Mouse (Mus musculus) embryonic facial prominence, embryonic 12.5 days (tissue): ENCODE measurements around the gene Mlf2. TPM values are rescaled to one million over a fixed set of nuclear protein-coding genes. Genes with fewer than 3 reads are reported as not detected.

Experiments
- ATAC-seq: fragments of 200-750 bp; cut with Nextera tagmentation; 2 replicates; pipeline ENCODE4 v1.8.0; 2017; ENCODE audit not compliant: insufficient number of reproducible peaks, insufficient read depth, low FRiP score, low TSS enrichment
- H3K27ac ChIP-seq: fragments of 300-500 bp; sonication (generic); 2 replicates; pipeline ENCODE4 v1.5.1; 2016; ENCODE audit warnings: mild to moderate bottlenecking
- H3K27me3 ChIP-seq: fragments of 300-500 bp; sonication (generic); 2 replicates; pipeline ENCODE4 v1.6.1; 2016; ENCODE audit warnings: mild to moderate bottlenecking, moderate library complexity
- H3K36me3 ChIP-seq: fragments of 300-500 bp; sonication (generic); 2 replicates; pipeline ENCODE4 v1.6.1; 2016; ENCODE audit warnings: mild to moderate bottlenecking
- H3K4me1 ChIP-seq: fragments of 300-500 bp; sonication (generic); 2 replicates; pipeline ENCODE4 v1.6.1; 2016
- H3K4me2 ChIP-seq: fragments of 300-500 bp; sonication (generic); replicated peaks from 2 replicates; pipeline ENCODE4 v1.6.1; 2016; ENCODE audit warnings: mild to moderate bottlenecking, moderate library complexity
- H3K4me3 ChIP-seq: fragments of 300-500 bp; sonication (generic); 2 replicates; pipeline ENCODE4 v1.5.1; 2016; ENCODE audit warnings: mild to moderate bottlenecking
- H3K9ac ChIP-seq: fragments of 300-500 bp; sonication (generic); 2 replicates; pipeline ENCODE4 v1.6.1; 2016; ENCODE audit warnings: mild to moderate bottlenecking, moderate library complexity
- H3K9me3 ChIP-seq: fragments of 300-500 bp; sonication (generic); 2 replicates; pipeline ENCODE4 v1.6.1; 2016; ENCODE audit warnings: mild to moderate bottlenecking, moderate library complexity
- WGBS: fragments of 180-500 bp; shearing (Covaris S2); methylation state at CpG from one replicate; pipeline ENCODE4 v1.1.7; 2016; 5-methylcytosine and 5-hydroxymethylcytosine counted together
- polyA plus RNA-seq: library from polyadenylated mRNA; unstranded; fragments of >200 nt; fragmentation: Nextera tagmentation; extraction: Ambion mirVana; gene quantifications from 2 replicates; pipeline ENCODE4 v1.2.1, GENCODE M21; 2016

The Mlf2 gene
- polyA plus RNA-seq, 1 experiment from 2014 or later: 419 TPM

DNA sequence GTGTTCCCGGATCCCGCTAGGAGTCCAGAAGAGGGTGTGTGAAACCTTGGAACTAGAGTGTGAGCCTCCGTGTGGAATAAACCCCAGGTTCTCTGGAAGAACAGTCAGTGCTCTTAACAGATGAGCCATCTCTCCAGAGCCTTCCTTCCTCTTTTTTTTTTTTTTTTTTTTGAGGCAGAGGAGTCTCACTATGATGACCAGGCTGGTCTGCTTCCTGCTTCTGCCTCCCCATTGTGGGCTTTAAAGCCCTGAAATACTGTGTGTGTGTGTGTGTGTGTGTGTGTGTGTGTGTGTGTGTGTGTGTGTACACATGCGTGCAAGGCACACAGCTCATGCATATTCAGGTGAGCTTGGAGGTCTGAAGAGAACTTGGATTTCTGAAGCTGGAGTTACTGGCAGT lies 9.6 kb upstream of the Mlf2 start:
- Histone ChIP-seq H3K27ac (peak overlapping the region; percentile 100), H3K9ac (no peak overlapping the region), H3K36me3 (no peaks in the 10 kb centered on the region), H3K4me3 (no peak overlapping the region), H3K9me3 (no peaks in the 10 kb centered on the region), H3K4me2 (no peak overlapping the region), H3K4me1 (peaks cover 36% of the 10 kb centered on the region), H3K27me3 (no peaks in the 10 kb centered on the region)
- no peak for ATAC-seq
- 75% methylated on average over 4 of the region's 4 CpGs for WGBS

- 30% methylated on average over 12 of the region's 12 CpGs for WGBS
- no peak overlapping the region for H3K9ac ChIP-seq
- no peaks in the 10 kb centered on the region for H3K27me3 ChIP-seq
- H3K9me3 ChIP-seq: no peaks in the 10 kb centered on the region
- no peak overlapping the region for H3K4me3 ChIP-seq
- H3K4me2 ChIP-seq: no peak overlapping the region
- no peak for ATAC-seq
- peaks cover 22% of the 10 kb centered on the region for H3K4me1 ChIP-seq
- no peak overlapping the region for H3K27ac ChIP-seq
- H3K36me3 ChIP-seq: no peaks in the 10 kb centered on the region
Measured at GRCm38 (mm10) chr6:124925173-124925793, 5.9 kb upstream of the Mlf2 start.

DNA sequence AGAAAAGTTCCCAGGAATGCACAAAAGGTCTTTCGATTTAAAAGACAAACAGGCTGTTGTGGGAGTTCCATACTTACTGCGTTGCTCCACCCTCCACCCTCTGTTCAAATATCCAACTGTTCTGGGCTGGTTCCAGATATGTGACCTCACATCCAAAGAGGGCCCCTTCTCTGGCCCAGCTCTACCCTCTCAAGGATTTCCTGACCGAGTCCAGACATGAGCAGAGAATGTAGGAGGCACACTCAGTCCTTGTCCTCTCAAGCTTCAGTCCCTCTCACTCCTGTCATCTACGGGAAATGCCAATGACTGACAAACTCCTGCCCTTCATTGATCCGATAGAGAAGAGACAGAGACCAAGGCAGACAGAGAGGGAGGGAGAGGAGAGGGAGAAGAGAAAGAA lies 5.2 kb upstream of the Mlf2 start:
- Histone ChIP-seq H3K36me3 (no peaks in the 10 kb centered on the region), H3K9ac (no peak overlapping the region), H3K4me2 (no peak overlapping the region), H3K27ac (peak overlapping the region; percentile 4; the same call in 1 of the 2 replicates), H3K4me3 (no peak overlapping the region), H3K4me1 (peaks cover 17% of the 10 kb centered on the region), H3K27me3 (no peaks in the 10 kb centered on the region), H3K9me3 (no peaks in the 10 kb centered on the region)
- 44% methylated on average over 5 of the region's 5 CpGs for WGBS
- no peak for ATAC-seq

- Histone ChIP-seq H3K4me3 (peak overlapping the region; percentile 93), H3K4me2 (peak overlapping the region; percentile 94), H3K27me3 (no peaks in the 10 kb centered on the region), H3K9me3 (no peaks in the 10 kb centered on the region), H3K4me1 (peaks cover 23% of the 10 kb centered on the region), H3K36me3 (peaks cover 22% of the 10 kb centered on the region), H3K27ac (peak overlapping the region; percentile 97), H3K9ac (peak overlapping the region; percentile 52)
- WGBS: 8% methylated on average over 1 of the region's 1 CpGs
- no peak for ATAC-seq
Measured at GRCm38 (mm10) chr6:124930231-124930630, 955 bp upstream of the Mlf2 start.

GRCm38 (mm10) chr6:124931525-124932313 lies 533 bp downstream of the Mlf2 start:
- peak; percentile 3; the same call in 1 of the 2 replicates for ATAC-seq
- Histone ChIP-seq H3K9me3 (no peaks in the 10 kb centered on the region), H3K4me1 (peaks cover 17% of the 10 kb centered on the region), H3K27ac (peak overlapping the region; percentile 97), H3K4me2 (peak overlapping the region; percentile 94), H3K36me3 (peaks cover 37% of the 10 kb centered on the region), H3K27me3 (no peaks in the 10 kb centered on the region), H3K9ac (peak overlapping the region; percentile 98), H3K4me3 (peak overlapping the region; percentile 93)
- WGBS: 1% methylated on average over 48 of the region's 48 CpGs

DNA sequence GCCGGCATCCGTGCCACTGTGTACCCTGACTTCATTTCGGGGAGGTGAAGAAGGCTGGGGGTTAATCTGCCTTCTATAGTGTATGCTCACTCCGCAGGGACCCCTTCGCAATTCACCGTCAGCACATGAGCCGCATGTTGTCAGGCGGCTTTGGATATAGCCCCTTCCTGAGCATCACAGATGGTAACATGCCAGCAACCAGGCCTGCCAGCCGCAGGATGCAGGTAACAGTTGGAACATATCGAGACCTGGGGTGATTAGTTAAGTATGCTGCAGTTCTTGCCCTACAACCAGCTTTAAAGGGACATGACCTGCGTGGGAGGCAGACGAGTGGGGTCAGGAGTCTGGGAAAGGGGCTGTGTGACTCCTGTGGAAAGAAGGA lies 1.1 kb downstream of the Mlf2 start:
- WGBS: 46% methylated on average over 12 of the region's 12 CpGs
- peak overlapping the region; percentile 98 for H3K9ac ChIP-seq
- H3K27me3 ChIP-seq: no peaks in the 10 kb centered on the region
- H3K4me2 ChIP-seq: peak overlapping the region; percentile 94
- H3K9me3 ChIP-seq: no peaks in the 10 kb centered on the region
- H3K4me1 ChIP-seq: peaks cover 17% of the 10 kb centered on the region
- peak overlapping the region; percentile 93 for H3K4me3 ChIP-seq
- peak overlapping the region; percentile 97 for H3K27ac ChIP-seq
- peaks cover 39% of the 10 kb centered on the region for H3K36me3 ChIP-seq
- no peak for ATAC-seq

GRCm38 (mm10) chr6:124933127-124933526 lies 1.9 kb downstream of the Mlf2 start:
- no peak overlapping the region for H3K27ac ChIP-seq
- peak overlapping the region; percentile 15; the same call in 1 of the 2 replicates for H3K9ac ChIP-seq
- H3K4me2 ChIP-seq: 0 out of 2 replicates have a peak overlapping the region, but pooled peaks have one; percentile 94
- peaks cover 17% of the 10 kb centered on the region for H3K4me1 ChIP-seq
- WGBS: 89% methylated on average over 3 of the region's 3 CpGs
- 0 out of 2 replicates have a peak overlapping the region, but pooled peaks have one; percentile 93 for H3K4me3 ChIP-seq
- no peaks in the 10 kb centered on the region for H3K27me3 ChIP-seq
- H3K9me3 ChIP-seq: no peaks in the 10 kb centered on the region
- H3K36me3 ChIP-seq: peaks cover 47% of the 10 kb centered on the region
- no peak for ATAC-seq

DNA sequence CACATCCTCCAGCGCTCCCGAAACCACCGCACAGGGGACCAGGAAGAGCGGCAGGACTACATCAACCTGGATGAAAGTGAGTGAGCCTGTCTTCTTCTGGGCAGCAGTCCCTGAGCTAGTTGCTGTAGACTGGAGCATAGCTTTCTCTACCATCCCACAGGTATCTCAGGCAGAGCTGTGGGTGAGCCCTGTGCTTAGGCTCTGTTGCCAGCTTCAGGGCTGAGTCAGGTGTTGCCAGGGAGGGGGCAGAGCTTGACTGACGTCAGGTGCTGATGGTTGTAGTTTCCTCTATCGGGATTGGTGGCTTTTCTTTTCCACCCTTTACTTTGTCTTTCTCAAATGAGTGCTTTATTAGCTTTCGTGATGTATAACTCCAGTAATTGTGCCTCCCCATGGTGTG lies 3.5 kb downstream of the Mlf2 start:
- peaks cover 17% of the 10 kb centered on the region for H3K4me1 ChIP-seq
- no peak overlapping the region for H3K4me2 ChIP-seq
- no peaks in the 10 kb centered on the region for H3K9me3 ChIP-seq
- no peak overlapping the region for H3K4me3 ChIP-seq
- peaks cover 61% of the 10 kb centered on the region for H3K36me3 ChIP-seq
- no peak overlapping the region for H3K27ac ChIP-seq
- no peak overlapping the region for H3K9ac ChIP-seq
- H3K27me3 ChIP-seq: no peaks in the 10 kb centered on the region
- ATAC-seq: no peak
- 93% methylated on average over 7 of the region's 7 CpGs for whole genome bisulfite sequencing

DNA sequence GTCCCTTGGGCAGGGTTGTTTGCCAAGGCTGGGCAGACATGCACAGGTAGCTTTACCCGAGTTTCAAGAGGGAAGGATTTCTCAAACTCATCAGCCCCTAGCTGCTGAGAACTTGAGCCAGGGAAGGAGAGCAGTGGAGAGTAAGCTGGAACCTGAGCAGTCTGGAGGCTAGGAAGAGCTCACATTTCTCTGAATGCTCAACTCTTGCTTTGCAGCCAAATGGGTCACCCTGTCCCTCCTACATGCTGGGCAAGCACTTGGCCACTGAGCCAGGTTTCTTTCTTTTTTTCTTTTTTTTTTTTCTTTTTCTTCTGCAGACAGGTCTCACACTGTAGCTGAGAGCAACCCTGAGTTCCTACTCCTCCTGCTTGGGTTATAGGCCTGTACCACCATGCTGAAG lies 5.5 kb downstream of the Mlf2 start:
- Histone ChIP-seq H3K27ac (no peak overlapping the region), H3K9me3 (no peaks in the 10 kb centered on the region), H3K4me2 (no peak overlapping the region), H3K4me3 (no peak overlapping the region), H3K36me3 (peaks cover 63% of the 10 kb centered on the region), H3K4me1 (peaks cover 12% of the 10 kb centered on the region), H3K27me3 (no peaks in the 10 kb centered on the region), H3K9ac (no peak overlapping the region)
- WGBS: 72% methylated on average over 1 of the region's 1 CpGs
- no peak for ATAC-seq

GRCm38 (mm10) chr6:124937493-124937892 lies 6.3 kb downstream of the Mlf2 start:
- Histone ChIP-seq H3K27ac (no peak overlapping the region), H3K9ac (no peak overlapping the region), H3K4me3 (no peak overlapping the region), H3K36me3 (peaks cover 62% of the 10 kb centered on the region), H3K4me2 (no peak overlapping the region), H3K9me3 (no peaks in the 10 kb centered on the region), H3K4me1 (peaks cover 6% of the 10 kb centered on the region), H3K27me3 (no peaks in the 10 kb centered on the region)
- ATAC-seq: no peak
- 78% methylated on average over 2 of the region's 2 CpGs for WGBS

DNA sequence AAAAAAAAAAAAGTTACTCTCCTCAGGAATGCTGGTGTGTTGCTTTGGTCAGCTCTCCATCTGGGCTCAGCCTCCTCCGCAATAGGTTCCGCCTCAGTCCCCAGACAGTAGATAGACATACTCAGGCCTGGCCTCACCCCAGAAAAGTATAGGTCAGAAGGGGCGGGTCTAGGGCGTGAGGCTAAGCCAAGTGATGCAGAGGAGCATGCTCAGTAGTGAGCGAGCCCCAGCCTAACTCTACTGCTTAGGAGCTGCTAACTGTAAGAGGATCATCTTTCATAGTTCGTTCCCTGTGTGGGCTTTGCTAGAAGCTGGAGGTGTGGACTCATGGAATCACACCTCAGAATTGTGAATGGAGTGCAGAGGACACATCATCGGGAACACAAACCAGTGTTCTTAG lies 7.4 kb downstream of the Mlf2 start:
- Histone ChIP-seq H3K36me3 (peaks cover 56% of the 10 kb centered on the region), H3K4me1 (no peaks in the 10 kb centered on the region), H3K4me3 (no peak overlapping the region), H3K27ac (no peak overlapping the region), H3K9ac (no peak overlapping the region), H3K9me3 (no peaks in the 10 kb centered on the region), H3K27me3 (no peaks in the 10 kb centered on the region), H3K4me2 (no peak overlapping the region)
- 89% methylated on average over 7 of the region's 7 CpGs for WGBS
- ATAC-seq: no peak

GRCm38 (mm10) chr6:124941679-124942078 lies 10.5 kb downstream of the Mlf2 start:
- no peaks in the 10 kb centered on the region for H3K4me1 ChIP-seq
- H3K9ac ChIP-seq: no peak overlapping the region
- ATAC-seq: no peak
- WGBS: 100% methylated on average over 1 of the region's 1 CpGs
- peaks cover 26% of the 10 kb centered on the region for H3K36me3 ChIP-seq
- no peak overlapping the region for H3K4me3 ChIP-seq
- H3K9me3 ChIP-seq: no peaks in the 10 kb centered on the region
- H3K4me2 ChIP-seq: no peak overlapping the region
- no peak overlapping the region for H3K27ac ChIP-seq
- H3K27me3 ChIP-seq: no peaks in the 10 kb centered on the region
